Mouse (Mus musculus) erythroblast, embryonic 14.5 days (primary cell): ENCODE results near the gene Mical1. TPM values are rescaled to one million over a fixed set of nuclear protein-coding genes. Genes with fewer than 3 reads are reported as not detected.

Experiments used
- H3K27me3 ChIP-seq: 2 replicates; pipeline ENCODE4 v1.6.1; 2012; ENCODE audit warnings: inconsistent platforms; ENCODE audit not compliant: control insufficient read depth
- H3K36me3 ChIP-seq: 2 replicates; pipeline ENCODE4 v1.6.1; 2012; ENCODE audit warnings: mild to moderate bottlenecking, inconsistent platforms; ENCODE audit not compliant: control insufficient read depth
- H3K4me1 ChIP-seq: 2 replicates; pipeline ENCODE4 v1.6.1; 2012; ENCODE audit warnings: inconsistent platforms; ENCODE audit not compliant: control insufficient read depth
- H3K4me3 ChIP-seq: replicated peaks from 2 replicates; pipeline ENCODE3; 2012; ENCODE audit warnings: moderate library complexity, mild to moderate bottlenecking, inconsistent platforms
- H3K9me3 ChIP-seq: 2 replicates; pipeline ENCODE4 v1.6.1; 2012; ENCODE audit warnings: low read length, inconsistent platforms, mixed read lengths; ENCODE audit not compliant: control insufficient read depth
- GATA1 ChIP-seq: IDR thresholded peaks from 2 replicates; pipeline ENCODE4 v1.6.1; 2012; ENCODE audit warnings: low read length, inconsistent platforms, mixed read lengths
- TAL1 ChIP-seq: IDR thresholded peaks from 3 replicates; pipeline ENCODE4 v1.6.1; 2012; ENCODE audit warnings: low read length, inconsistent platforms, mixed read lengths
- polyA plus RNA-seq: library from polyadenylated mRNA; stranded (reverse); fragments of >175 nt; gene quantifications from 2 replicates; pipeline ENCODE4 v1.2.3, GENCODE M21; 2012

Mical1 gene
- polyA plus RNA-seq, result 0.10 and 0.16 TPM in 2 replicates

GRCm38 (mm10) chr10:41476171-41477017 lies at the start of gene Mical1:
Gene Mical1 (plus strand): TSS chr10:41476314.
- TF ChIP-seq TAL1, result no peak
- no peak for TF ChIP-seq GATA1
- Histone ChIP-seq H3K4me1 (peaks cover 65% of the 10 kb centered on the region), H3K36me3 (no peaks in the 10 kb centered on the region)

DNA sequence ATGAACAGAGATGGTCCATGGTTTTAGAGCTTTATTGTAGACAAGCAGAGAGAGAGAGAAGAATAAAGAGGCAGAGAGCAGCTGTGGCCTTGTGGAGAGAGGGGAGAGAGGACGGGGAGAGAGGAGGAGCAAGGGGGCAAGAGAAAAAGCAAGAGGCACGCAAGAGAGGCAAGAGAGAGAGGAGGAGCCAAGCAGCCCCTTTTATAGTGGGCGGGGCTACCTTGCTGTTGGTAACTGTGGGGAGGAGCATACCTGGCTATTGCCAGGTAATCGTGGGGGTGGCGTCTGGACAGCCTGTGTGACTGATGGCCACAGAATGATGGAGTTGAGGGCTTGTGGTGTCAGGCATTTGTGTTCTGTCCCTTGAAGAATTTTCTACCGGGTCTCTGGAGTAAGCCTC lies 49.7 kb upstream of the Mical1 start:
- TF ChIP-seq TAL1, result no peak
- no peak for TF ChIP-seq GATA1
- no peak overlapping the region for H3K4me3 ChIP-seq
- H3K36me3 ChIP-seq, result no peaks in the 10 kb centered on the region
- H3K27me3 ChIP-seq, result no peaks in the 10 kb centered on the region
- H3K9me3 ChIP-seq, result no peaks in the 10 kb centered on the region
- no peaks in the 10 kb centered on the region for H3K4me1 ChIP-seq

More at GRCm38 (mm10) chr10:41476171-41477017, at the start of gene Mical1:
- Histone ChIP-seq H3K9me3 (no peaks in the 10 kb centered on the region), H3K4me3 (peak within 1 kb of the TSS; percentile 65), H3K27me3 (peaks cover 20% of the 10 kb centered on the region)

DNA sequence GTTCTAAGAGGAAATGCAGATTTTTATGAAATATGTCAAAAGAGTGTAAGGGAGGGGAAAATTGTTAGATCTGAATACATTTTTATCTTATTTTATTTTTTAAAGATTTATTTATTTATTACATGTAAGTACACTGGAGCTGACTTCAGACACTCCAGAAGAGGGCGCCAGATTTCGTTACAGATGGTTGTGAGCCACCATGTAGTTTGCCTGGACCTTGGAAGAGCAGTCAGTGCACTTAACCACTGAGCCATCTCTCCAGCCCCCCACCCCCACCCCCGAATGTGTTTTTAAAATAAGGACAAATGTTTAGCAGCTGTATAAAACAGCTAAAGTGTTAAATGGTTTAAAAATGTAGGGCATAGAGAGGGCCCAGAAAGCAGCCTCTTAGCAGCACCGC lies 41.5 kb upstream of the Mical1 start:
- Histone ChIP-seq H3K4me1 (no peaks in the 10 kb centered on the region; the same call in 1 of the 2 replicates), H3K27me3 (peaks cover 7% of the 10 kb centered on the region), H3K4me3 (no peak overlapping the region), H3K36me3 (no peaks in the 10 kb centered on the region), H3K9me3 (no peaks in the 10 kb centered on the region)
- TF ChIP-seq GATA1, result no peak
- TF ChIP-seq TAL1, result no peak

DNA sequence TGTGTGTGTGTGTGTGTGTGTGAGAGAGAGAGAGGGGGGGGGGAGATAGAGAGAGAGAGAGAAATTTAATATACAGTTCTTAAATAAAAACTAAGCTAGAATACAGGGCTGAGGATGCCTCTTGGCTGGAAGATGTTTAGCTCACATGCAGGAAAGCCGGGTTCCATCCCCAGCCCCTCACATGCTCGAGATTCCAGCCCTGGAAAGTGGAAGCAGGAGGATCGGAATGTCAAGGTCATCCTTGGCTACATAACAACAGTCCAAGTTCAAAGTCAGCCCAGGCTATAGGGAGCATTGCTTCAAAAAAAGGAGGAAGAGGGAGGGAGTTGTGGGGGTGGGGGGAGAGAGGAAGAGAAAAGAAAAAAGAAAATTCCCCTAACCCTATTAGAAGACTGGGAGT lies 41.0 kb upstream of the Mical1 start:
- H3K27me3 ChIP-seq, result peaks cover 7% of the 10 kb centered on the region
- TF ChIP-seq TAL1, result no peak
- TF ChIP-seq GATA1, result no peak
- H3K9me3 ChIP-seq, result no peaks in the 10 kb centered on the region
- H3K4me1 ChIP-seq, result no peaks in the 10 kb centered on the region; the same call in 1 of the 2 replicates
- no peaks in the 10 kb centered on the region for H3K36me3 ChIP-seq
- no peak overlapping the region for H3K4me3 ChIP-seq

DNA sequence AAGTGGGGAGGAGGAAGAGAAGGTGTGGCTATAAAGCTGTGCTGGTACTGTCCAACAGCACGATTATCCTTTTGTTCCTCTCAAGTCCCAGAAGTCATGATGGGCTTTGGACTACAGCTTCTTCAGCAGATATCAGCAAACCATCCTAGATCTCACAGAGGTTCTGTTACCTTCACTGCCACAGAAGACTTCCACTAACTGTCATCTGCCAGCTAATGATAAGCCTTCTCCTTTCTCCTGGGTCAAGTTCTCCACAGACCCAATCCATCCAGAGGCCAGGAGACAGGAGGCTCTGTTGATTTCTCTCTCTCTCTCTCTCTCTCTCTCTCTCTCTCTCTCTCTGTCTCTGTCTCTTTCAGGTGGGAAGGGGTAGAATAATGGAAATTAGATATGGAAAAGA lies 27.9 kb upstream of the Mical1 start:
- Histone ChIP-seq H3K27me3 (peaks cover 4% of the 10 kb centered on the region), H3K9me3 (no peaks in the 10 kb centered on the region), H3K4me1 (peaks cover 37% of the 10 kb centered on the region), H3K36me3 (peaks cover 19% of the 10 kb centered on the region), H3K4me3 (no peak overlapping the region)
- TF ChIP-seq TAL1 (no peak), GATA1 (no peak)

GRCm38 (mm10) chr10:41449684-41450083 lies 26.4 kb upstream of the Mical1 start:
- peaks cover 4% of the 10 kb centered on the region for H3K27me3 ChIP-seq
- peaks cover 27% of the 10 kb centered on the region for H3K36me3 ChIP-seq
- TF ChIP-seq GATA1 (no peak), TAL1 (no peak)
- H3K4me1 ChIP-seq, result peaks cover 43% of the 10 kb centered on the region
- no peaks in the 10 kb centered on the region for H3K9me3 ChIP-seq
- peak overlapping the region; percentile 93 for H3K4me3 ChIP-seq

DNA sequence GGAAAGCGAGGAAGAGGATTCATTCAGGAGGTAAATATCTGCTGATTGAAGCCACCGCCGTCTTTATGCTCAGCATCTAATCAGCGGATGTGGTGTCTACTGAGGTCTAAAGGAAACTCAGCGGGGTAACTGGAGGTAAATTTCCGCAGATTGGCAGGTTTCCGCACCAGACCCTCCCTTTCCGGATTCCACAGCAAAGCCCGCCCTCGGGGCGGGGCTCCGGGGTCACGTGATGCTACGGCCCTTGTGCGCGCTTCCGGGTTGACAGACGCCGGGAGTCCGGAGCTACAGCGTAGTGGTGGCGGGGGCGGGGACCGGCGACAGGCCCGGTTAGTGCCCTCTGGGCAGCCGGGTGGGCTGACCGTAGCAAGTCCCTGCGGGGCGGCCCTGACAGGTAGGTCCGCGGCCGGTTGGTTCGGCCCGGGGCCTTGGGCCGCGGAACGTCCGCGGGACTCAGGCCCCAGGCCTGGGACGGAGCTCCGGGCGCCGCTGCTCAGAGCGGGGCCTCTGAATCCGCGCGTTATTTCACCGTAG lies 25.9 kb upstream of the Mical1 start, which contains the start of gene Zbtb24:
Zbtb24 (plus strand) TSS at position 247 of the 534 bp plus-strand sequence.
- H3K4me1 ChIP-seq, result peaks cover 43% of the 10 kb centered on the region
- H3K27me3 ChIP-seq, result peaks cover 4% of the 10 kb centered on the region
- H3K36me3 ChIP-seq, result peaks cover 32% of the 10 kb centered on the region
- no peaks in the 10 kb centered on the region for H3K9me3 ChIP-seq
- TF ChIP-seq GATA1 (no peak), TAL1 (no peak)
- H3K4me3 ChIP-seq, result peak within 1 kb of the TSS; percentile 93

DNA sequence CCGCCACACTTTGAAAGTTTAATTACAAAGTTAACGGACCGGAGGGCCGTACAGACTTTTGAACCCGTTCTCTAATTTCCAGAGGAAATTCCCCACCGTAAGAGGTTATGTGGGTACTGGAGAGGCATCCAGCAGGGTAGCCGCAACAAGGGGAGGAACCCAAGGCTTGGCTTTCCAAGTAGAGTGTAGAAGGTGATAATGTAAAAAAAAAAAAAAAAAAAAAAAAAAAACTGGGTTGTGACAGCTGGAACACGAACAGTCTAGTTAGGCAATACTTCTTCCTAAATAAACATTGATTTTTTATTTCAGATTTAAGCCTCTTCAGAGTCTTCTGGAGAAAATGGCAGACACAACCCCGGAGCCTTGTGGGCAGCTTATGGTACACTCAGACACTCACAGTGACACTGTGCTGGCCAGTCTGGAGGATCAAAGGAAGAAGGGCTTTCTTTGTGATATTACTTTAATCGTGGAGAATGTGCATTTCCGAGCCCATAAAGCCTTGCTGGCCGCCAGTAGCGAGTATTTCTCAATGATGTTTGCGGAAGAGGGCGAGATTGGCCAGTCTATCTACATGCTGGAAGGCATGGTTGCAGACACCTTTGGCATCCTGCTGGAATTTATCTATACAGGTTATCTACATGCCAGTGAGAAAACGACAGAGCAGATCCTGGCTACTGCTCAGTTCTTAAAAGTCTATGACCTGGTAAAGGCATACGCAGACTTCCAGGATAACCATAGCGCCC lies 25.2 kb upstream of the Mical1 start:
- H3K9me3 ChIP-seq, result no peaks in the 10 kb centered on the region
- TF ChIP-seq GATA1, result no peak
- TF ChIP-seq TAL1, result no peak
- H3K36me3 ChIP-seq, result peaks cover 39% of the 10 kb centered on the region
- H3K4me3 ChIP-seq, result peak overlapping the region; percentile 93
- peaks cover 43% of the 10 kb centered on the region for H3K4me1 ChIP-seq
- peaks cover 2% of the 10 kb centered on the region; the same call in 1 of the 2 replicates for H3K27me3 ChIP-seq

- Histone ChIP-seq H3K9me3 (no peaks in the 10 kb centered on the region), H3K4me1 (peaks cover 50% of the 10 kb centered on the region), H3K27me3 (no peaks in the 10 kb centered on the region), H3K36me3 (peaks cover 46% of the 10 kb centered on the region), H3K4me3 (peak overlapping the region; percentile 93)
- TF ChIP-seq GATA1 (no peak), TAL1 (no peak)
These were observed 24.5 kb upstream of the Mical1 start for GRCm38 (mm10) chr10:41451656-41452055.
